Mouse (Mus musculus) forebrain, embryonic 11.5 days (tissue): ENCODE measurements around the gene Haghl. TPM values are rescaled to one million over a fixed set of nuclear protein-coding genes. Genes with fewer than 3 reads are reported as not detected.

Source experiments
- ATAC-seq: fragments of 200-750 bp; cut with Nextera tagmentation; replicated peaks from 2 replicates; pipeline ENCODE4 v1.8.0; 2017; ENCODE audit warnings: moderate TSS enrichment; ENCODE audit not compliant: low FRiP score
- DNase-seq: peaks from one replicate; pipeline ENCODE4 v3.0.0-alpha.2; 2017; ENCODE audit warnings: low spot score
- H3K27ac ChIP-seq: fragments of 300-500 bp; sonication (generic); 2 replicates; pipeline ENCODE4 v1.5.1; 2014; ENCODE audit warnings: low read depth, low read length
- H3K27me3 ChIP-seq: fragments of 300-500 bp; sonication (generic); 2 replicates; pipeline ENCODE4 v1.6.1; 2014; ENCODE audit warnings: mild to moderate bottlenecking, low read length, mixed read lengths; ENCODE audit not compliant: control insufficient read depth, insufficient read depth
- H3K36me3 ChIP-seq: fragments of 300-500 bp; sonication (generic); 2 replicates; pipeline ENCODE4 v1.6.1; 2014; ENCODE audit warnings: mild to moderate bottlenecking, low read length, moderate library complexity, mixed read lengths; ENCODE audit not compliant: control insufficient read depth, insufficient read depth
- H3K4me1 ChIP-seq: fragments of 300-500 bp; sonication (generic); replicated peaks from 2 replicates; pipeline ENCODE4 v1.6.1; 2014; ENCODE audit warnings: low read length, mixed read lengths; ENCODE audit not compliant: control insufficient read depth, insufficient read depth
- H3K4me2 ChIP-seq: fragments of 300-500 bp; sonication (generic); 2 replicates; pipeline ENCODE4 v1.6.1; 2014; ENCODE audit warnings: low read depth, mild to moderate bottlenecking, low read length, moderate library complexity, mixed read lengths; ENCODE audit not compliant: severe bottlenecking
- H3K4me3 ChIP-seq: fragments of 300-500 bp; sonication (generic); 2 replicates; pipeline ENCODE4 v1.5.1; 2014; ENCODE audit warnings: low read depth, low read length
- H3K9ac ChIP-seq: fragments of 300-500 bp; sonication (generic); 2 replicates; pipeline ENCODE4 v1.6.1; 2014; ENCODE audit warnings: low read length
- H3K9me3 ChIP-seq: fragments of 300-500 bp; sonication (generic); 2 replicates; pipeline ENCODE4 v1.6.1; 2016; ENCODE audit warnings: low read length, mixed read lengths; ENCODE audit not compliant: control insufficient read depth
- WGBS: fragments of 180-500 bp; shearing (Covaris S2); extraction: QIAGEN DNeasy Blood & Tissue Kit; methylation state at CpG from one replicate; pipeline ENCODE4 v1.1.7; 2014; 5-methylcytosine and 5-hydroxymethylcytosine counted together
- polyA plus RNA-seq: library from polyadenylated mRNA; unstranded; fragments of >200 nt; fragmentation: Nextera tagmentation; extraction: Ambion mirVana; gene quantifications from 2 replicates; pipeline ENCODE4 v1.2.1, GENCODE M21; 2014

Gene Haghl
- polyA plus RNA-seq, 1 experiment from 2014 or later, result 76.1 TPM

DNA sequence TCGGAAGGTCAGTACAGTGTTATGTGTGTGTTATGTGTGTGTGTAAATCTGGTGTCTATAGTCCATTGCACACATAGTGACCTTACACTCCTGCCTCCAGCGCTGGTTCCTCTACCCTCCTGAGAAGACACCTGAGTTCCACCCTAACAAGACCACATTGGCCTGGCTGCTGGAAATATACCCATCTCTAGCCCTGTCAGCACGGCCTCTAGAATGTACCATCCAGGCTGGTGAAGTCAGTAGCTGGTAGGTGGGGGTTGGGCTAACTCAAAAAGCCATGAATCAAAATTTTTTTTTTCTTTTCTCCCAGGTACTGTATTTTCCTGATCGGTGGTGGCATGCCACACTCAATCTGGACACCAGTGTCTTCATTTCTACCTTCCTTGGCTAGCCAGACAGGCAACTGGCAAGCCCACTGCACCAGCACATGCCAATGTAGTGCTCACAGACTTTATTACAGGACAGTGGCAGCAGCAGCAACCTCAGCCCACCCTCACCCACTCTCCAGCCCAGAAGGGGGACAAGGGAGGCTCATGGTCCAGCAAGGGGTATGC, 44.8 kb upstream of the Haghl start:
- Histone ChIP-seq H3K4me3 (peak overlapping the region; percentile 52), H3K4me1 (peaks cover 37% of the 10 kb centered on the region), H3K27me3 (no peaks in the 10 kb centered on the region), H3K4me2 (peak overlapping the region; percentile 86), H3K9me3 (no peaks in the 10 kb centered on the region), H3K36me3 (peaks cover 9% of the 10 kb centered on the region; the same call in 1 of the 2 replicates), H3K27ac (no peak overlapping the region), H3K9ac (no peak overlapping the region; the same call in 1 of the 2 replicates)
- 84% methylated on average over 4 of the region's 4 CpGs for WGBS
- no peak for ATAC-seq
- DNase-seq, result no peak

DNA sequence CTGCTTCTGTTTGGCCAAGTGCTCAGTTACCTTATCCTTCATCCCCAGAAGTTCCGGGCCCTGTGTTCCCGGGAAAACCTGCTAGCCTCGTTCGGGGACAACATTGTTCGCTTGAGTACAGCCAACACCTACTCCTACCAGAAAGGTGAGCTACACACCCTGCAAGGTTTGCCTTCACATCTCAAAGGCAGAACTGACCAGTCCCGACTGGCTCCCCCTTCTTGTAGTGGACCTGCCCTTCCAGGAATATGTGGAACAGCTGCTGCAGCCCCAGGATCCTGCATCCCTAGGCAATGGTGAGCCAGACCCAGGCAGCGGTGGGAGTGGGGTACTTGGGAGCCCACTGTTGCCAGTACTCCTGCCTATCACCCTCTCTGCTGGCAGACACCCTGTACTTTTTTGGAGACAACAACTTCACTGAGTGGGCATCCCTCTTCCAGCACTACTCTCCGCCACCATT, 44.1 kb upstream of the Haghl start:
- H3K4me3 ChIP-seq, result peak overlapping the region; percentile 52
- DNase-seq (peak; percentile 58), ATAC-seq (no peak)
- no peaks in the 10 kb centered on the region for H3K27me3 ChIP-seq
- WGBS, result 47% methylated on average over 8 of the region's 8 CpGs
- H3K4me2 ChIP-seq, result peak overlapping the region; percentile 86
- H3K4me1 ChIP-seq, result peaks cover 34% of the 10 kb centered on the region
- H3K9ac ChIP-seq, result peak overlapping the region; percentile 79
- peaks cover 9% of the 10 kb centered on the region; the same call in 1 of the 2 replicates for H3K36me3 ChIP-seq
- peak overlapping the region; percentile 75 for H3K27ac ChIP-seq
- no peaks in the 10 kb centered on the region for H3K9me3 ChIP-seq

DNA sequence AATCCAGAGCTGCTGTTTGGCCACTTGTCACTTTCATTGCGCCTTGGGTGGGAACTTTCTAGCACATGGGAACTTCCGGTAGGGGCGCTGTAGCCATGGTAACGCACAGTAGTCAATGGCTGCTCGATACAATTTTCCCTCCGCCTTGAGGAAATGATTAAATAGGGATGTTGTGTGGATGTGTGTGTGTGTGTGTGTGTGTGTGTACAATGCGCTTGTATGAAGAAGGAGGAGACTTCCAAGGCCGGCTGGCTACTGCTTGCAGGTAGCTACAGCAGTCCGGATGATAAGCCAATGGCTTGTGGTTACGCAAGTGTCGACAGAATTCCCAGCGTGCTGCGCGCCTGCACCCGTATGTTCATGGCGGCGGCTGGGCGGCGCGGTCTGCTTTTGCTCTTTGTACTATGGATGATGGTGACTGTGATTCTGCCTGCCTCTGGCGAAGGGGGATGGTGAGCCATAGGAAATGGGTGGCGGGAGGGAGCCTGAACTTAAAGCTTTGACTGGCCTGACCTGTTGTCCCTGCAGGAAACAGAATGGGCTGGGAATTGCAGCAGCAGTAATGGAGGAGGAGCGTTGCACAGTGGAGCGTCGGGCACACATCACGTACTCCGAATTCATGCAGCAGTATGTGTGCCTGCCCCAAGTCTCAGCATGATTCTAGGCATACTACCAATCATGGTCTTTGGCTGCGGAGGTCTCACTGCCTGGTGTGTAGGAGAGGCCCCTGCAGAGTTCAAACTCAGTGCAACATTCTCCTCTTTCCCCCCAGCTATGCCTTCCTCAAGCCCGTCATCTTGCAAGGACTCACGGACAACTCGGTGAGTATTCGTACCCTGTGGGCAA, 43.5 kb upstream of the Haghl start, which contains the start of gene Jmjd8:
Jmjd8 (plus strand) TSS at position 156 of the 846 bp plus-strand sequence.
- WGBS, result under 1% methylated on average over 32 of the region's 32 CpGs
- no peaks in the 10 kb centered on the region for H3K27me3 ChIP-seq
- H3K9me3 ChIP-seq, result no peaks in the 10 kb centered on the region
- H3K9ac ChIP-seq, result peak within 1 kb of the TSS; percentile 79
- DNase-seq (peak; percentile 85), ATAC-seq (peak; percentile 48)
- peaks cover 9% of the 10 kb centered on the region; the same call in 1 of the 2 replicates for H3K36me3 ChIP-seq
- H3K4me3 ChIP-seq, result peak within 1 kb of the TSS; percentile 52
- H3K27ac ChIP-seq, result peak within 1 kb of the TSS; percentile 75
- H3K4me1 ChIP-seq, result peaks cover 33% of the 10 kb centered on the region
- peak within 1 kb of the TSS; percentile 86 for H3K4me2 ChIP-seq

DNA sequence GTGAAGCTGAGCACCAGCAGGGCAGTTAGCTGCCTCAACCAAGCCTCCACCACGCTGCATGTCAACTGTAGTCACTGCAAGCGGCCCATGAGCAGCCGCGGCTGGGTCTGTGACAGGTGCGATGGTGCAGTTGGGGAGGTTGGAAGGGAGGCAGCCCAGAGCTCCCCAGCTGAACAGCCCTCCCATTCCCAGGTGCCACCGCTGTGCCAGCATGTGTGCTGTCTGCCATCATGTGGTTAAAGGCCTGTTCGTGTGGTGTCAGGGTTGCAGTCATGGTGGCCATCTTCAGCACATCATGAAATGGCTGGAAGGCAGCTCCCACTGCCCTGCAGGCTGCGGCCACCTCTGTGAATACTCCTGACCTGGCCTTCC, 42.7 kb upstream of the Haghl start:
- peak overlapping the region; percentile 86; the same call in 1 of the 2 replicates for H3K4me2 ChIP-seq
- ATAC-seq (no peak), DNase-seq (peak; percentile 55)
- peaks cover 31% of the 10 kb centered on the region for H3K4me1 ChIP-seq
- no peaks in the 10 kb centered on the region for H3K9me3 ChIP-seq
- no peak overlapping the region; the same call in 1 of the 2 replicates for H3K27ac ChIP-seq
- peaks cover 9% of the 10 kb centered on the region; the same call in 1 of the 2 replicates for H3K36me3 ChIP-seq
- 86% methylated on average over 8 of the region's 8 CpGs for WGBS
- H3K9ac ChIP-seq, result no peak overlapping the region; the same call in 1 of the 2 replicates
- H3K27me3 ChIP-seq, result no peaks in the 10 kb centered on the region
- H3K4me3 ChIP-seq, result peak overlapping the region; percentile 52

DNA sequence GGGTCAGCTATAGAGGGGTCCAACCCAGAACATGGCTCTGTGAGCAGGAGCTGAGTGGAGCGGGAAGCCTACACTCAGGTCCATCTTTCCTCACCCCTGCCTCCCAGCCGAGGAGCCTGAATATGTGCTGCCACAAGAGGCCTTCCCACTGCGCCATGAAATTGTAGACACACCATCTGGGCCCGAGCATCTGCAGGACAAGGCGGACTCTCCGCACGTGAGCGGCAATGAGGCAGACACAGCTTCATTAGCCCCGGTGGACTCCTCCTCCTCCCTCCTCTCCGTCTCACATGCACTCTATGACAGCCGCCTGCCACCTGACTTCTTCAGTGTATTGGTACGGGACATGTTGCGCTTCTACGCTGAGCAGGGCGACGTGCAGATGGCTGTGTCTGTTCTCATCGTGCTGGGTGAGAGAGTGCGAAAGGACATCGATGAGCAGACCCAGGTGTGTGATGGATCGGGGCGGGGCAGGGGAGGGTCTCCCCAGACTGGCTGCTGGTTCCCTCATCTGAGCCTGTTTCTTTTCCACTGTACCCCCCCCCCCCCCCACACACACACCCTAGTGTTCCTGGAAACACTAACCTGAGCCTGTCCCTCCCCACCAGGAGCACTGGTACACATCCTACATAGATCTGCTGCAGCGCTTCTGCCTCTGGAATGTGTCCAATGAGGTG, 42.2 kb upstream of the Haghl start:
- 92% methylated on average over 22 of the region's 22 CpGs for WGBS
- H3K36me3 ChIP-seq, result peaks cover 9% of the 10 kb centered on the region; the same call in 1 of the 2 replicates
- no peaks in the 10 kb centered on the region for H3K27me3 ChIP-seq
- H3K4me1 ChIP-seq, result peaks cover 31% of the 10 kb centered on the region
- no peaks in the 10 kb centered on the region for H3K9me3 ChIP-seq
- H3K4me3 ChIP-seq, result no peak overlapping the region
- no peak overlapping the region for H3K4me2 ChIP-seq
- ATAC-seq (no peak), DNase-seq (peak; percentile 49)
- no peak overlapping the region; the same call in 1 of the 2 replicates for H3K9ac ChIP-seq
- no peak overlapping the region for H3K27ac ChIP-seq

DNA sequence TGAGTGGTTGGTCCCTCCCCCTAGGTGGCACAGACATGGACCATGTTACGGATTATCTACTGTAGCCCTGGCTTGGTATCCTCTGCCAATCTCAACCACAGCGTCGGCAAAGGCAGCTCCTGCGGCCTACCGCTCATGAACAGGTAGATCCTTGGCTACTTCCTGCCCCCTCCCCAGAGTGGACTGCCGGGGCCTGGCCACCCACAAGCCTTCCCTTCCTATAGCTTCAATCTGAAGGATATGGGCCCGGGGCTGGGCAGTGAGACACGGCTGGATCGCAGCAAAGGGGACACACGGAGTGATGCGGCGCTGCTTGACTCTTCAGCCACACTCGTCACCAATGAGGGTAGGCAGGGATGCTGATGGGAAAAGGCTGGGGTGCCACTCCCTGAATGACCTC, 41.5 kb upstream of the Haghl start:
- Histone ChIP-seq H3K9me3 (no peaks in the 10 kb centered on the region), H3K36me3 (peaks cover 9% of the 10 kb centered on the region; the same call in 1 of the 2 replicates), H3K9ac (no peak overlapping the region), H3K4me2 (no peak overlapping the region), H3K27me3 (no peaks in the 10 kb centered on the region), H3K4me3 (no peak overlapping the region), H3K27ac (no peak overlapping the region), H3K4me1 (peaks cover 30% of the 10 kb centered on the region)
- WGBS, result 93% methylated on average over 13 of the region's 13 CpGs
- ATAC-seq, result no peak
- no peak for DNase-seq

DNA sequence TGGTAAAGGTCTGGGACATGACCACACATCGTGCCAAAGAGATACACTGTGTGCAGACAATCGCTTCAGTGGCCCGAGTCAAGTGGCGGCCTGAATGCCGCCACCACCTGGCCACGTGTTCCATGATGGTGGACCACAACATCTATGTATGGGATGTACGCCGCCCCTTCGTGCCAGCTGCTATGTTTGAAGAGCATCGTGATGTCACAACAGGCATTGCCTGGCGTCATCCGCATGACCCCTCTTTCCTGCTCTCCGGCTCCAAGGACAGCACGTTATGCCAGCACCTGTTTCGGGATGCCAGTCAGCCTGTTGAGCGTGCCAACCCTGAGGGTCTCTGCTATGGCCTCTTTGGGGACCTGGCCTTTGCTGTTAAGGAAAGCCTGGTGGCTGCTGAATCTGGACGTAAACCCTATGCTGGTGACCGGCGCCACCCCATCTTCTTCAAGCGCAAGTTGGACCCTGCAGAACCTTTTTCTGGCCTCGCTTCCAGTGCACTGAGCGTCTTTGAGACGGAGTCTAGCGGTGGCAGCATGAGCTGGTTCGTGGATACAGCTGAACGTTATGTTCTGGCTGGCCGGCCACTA, 40.6 kb upstream of the Haghl start:
- peaks cover 4% of the 10 kb centered on the region; the same call in 1 of the 2 replicates for H3K36me3 ChIP-seq

DNA sequence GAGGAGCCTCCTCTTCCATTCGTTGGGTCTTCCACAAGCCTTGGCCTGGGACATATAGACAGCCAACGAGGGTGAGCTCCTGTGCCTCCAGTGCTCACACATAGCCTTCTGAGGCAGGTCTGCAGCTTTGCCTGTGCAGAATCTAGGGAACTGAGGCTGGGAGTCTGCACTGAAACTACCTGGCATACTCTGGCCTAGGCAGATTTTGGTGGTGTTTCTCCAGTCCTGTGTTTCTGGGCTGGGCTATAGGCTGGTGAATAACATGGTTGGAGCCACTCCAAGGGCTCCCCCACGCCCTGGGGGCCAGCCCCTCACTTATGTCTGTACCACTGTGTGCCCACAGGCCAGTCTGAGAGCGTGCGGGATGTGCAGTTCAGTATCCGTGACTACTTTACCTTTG, 39.8 kb upstream of the Haghl start:
- Histone ChIP-seq H3K27me3 (peaks cover 2% of the 10 kb centered on the region; the same call in 1 of the 2 replicates), H3K4me1 (peaks cover 23% of the 10 kb centered on the region), H3K4me3 (no peak overlapping the region), H3K4me2 (0 out of 2 replicates have a peak overlapping the region, but pooled peaks have one; percentile 5), H3K9me3 (no peaks in the 10 kb centered on the region), H3K9ac (peak overlapping the region; percentile 12; the same call in 1 of the 2 replicates), H3K36me3 (peaks cover under 1% of the 10 kb centered on the region; the same call in 1 of the 2 replicates), H3K27ac (no peak overlapping the region)
- DNase-seq, result no peak
- WGBS, result 94% methylated on average over 6 of the region's 6 CpGs
- ATAC-seq, result no peak

More for the DNA sequence above, 40.6 kb upstream of the Haghl start:
- ATAC-seq (no peak), DNase-seq (peak; percentile 48)
- H3K4me3 ChIP-seq, result no peak overlapping the region
- H3K9ac ChIP-seq, result no peak overlapping the region
- no peaks in the 10 kb centered on the region for H3K9me3 ChIP-seq
- H3K27ac ChIP-seq, result no peak overlapping the region
- WGBS, result 95% methylated on average over 27 of the region's 27 CpGs
- no peaks in the 10 kb centered on the region for H3K27me3 ChIP-seq
- H3K4me1 ChIP-seq, result peaks cover 23% of the 10 kb centered on the region
- no peak overlapping the region for H3K4me2 ChIP-seq
